Mouse (Mus musculus): ENCODE results near the gene Ubald2. TPM values are rescaled to one million over a fixed set of nuclear protein-coding genes. Genes with fewer than 3 reads are reported as not detected.

Ubald2 gene
- polyA plus RNA-seq, 1 experiment from 2014 or later = 36.3 TPM

DNA sequence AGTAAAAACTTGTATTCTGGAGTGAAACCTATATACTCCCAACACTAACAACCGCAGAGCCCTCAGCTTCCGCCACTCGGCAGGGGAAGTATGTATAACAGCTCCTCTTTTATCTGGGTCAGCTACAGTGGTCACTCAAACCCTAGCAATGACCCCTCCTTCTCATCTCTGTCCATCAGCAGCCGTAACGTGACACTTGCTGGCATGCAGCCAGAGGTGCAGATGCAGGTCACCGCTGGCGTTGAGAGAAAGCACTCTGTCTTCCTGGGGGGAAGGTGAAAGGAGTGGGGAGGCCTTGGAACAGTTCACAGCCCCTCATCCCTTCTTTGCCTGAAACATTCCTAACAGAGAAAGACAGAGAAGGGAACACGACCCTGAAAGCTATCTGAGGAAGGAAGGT lies 45.9 kb downstream of the Ubald2 start:
- ATAC-seq = no peak
- Histone ChIP-seq H3K9me3 (replicated peaks; ENCODE audit: control insufficient read depth, low read length, poor library complexity, severe bottlenecking) (no peaks in the 10 kb centered on the region), H3K4me2 (ENCODE audit: low read length) (no peak overlapping the region), H3K9ac (ENCODE audit: low read depth, low read length) (no peak overlapping the region), H3K27ac (ENCODE audit: low read length) (no peak overlapping the region), H3K4me3 (ENCODE audit: low read depth, low read length) (no peak overlapping the region), H3K4me1 (ENCODE audit: control insufficient read depth, insufficient read depth, low read length) (no peaks in the 10 kb centered on the region), H3K36me3 (ENCODE audit: control insufficient read depth, insufficient read depth, low read length) (peaks cover 31% of the 10 kb centered on the region), H3K27me3 (ENCODE audit: control insufficient read depth, insufficient read depth, low read depth, low read length) (no peaks in the 10 kb centered on the region)
- 57% methylated on average over 8 of the region's 8 CpGs for WGBS

DNA sequence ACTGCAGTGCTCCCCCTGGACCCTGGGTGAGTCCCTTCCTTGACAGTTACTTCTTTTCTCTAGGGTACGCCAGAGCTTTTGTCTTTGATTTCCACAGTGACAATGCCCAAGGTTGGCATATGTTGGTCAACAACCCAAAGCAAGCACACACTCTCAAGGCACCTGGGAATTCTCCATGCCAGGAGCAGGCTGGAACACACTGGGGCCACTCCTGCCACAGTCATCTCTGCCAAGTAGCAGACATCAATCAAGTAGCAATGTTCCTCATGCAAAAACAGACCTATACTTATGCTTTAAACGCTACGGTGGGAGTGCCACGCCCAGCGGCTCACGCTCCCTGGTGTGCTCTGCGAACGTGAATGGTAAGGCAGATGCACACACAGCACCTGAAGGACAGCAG lies 47.1 kb downstream of the Ubald2 start:
- H3K4me3 ChIP-seq (ENCODE audit: low read depth, low read length) = no peak overlapping the region
- WGBS = 96% methylated on average over 8 of the region's 8 CpGs
- H3K9me3 ChIP-seq (replicated peaks; ENCODE audit: control insufficient read depth, low read length, poor library complexity, severe bottlenecking) = no peaks in the 10 kb centered on the region
- ATAC-seq = no peak
- H3K9ac ChIP-seq (ENCODE audit: low read depth, low read length) = no peak overlapping the region
- H3K27me3 ChIP-seq (ENCODE audit: control insufficient read depth, insufficient read depth, low read depth, low read length) = no peaks in the 10 kb centered on the region
- no peak overlapping the region for H3K4me2 ChIP-seq (ENCODE audit: low read length)
- H3K4me1 ChIP-seq (ENCODE audit: control insufficient read depth, insufficient read depth, low read length) = no peaks in the 10 kb centered on the region
- H3K36me3 ChIP-seq (ENCODE audit: control insufficient read depth, insufficient read depth, low read length) = peaks cover 36% of the 10 kb centered on the region
- H3K27ac ChIP-seq (ENCODE audit: low read length) = no peak overlapping the region

DNA sequence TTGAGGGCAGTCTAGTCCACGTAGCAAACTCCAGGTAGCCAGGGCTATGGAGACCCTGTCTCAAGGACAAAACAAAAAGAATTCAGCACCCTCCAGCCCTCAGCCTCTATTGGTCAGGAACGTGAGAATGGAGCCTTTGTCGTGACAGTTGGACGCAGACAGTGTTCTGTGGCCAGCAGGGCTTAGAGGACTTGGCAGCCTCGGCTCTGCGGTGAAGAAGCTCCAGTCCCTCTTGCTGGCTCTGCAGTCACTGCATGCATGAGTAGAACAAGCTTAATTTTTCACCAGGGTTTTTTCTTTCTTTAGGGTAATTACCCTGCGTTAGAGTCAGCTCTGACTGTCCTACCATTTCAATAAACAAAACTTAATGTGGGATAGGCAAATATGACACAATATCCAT lies 47.9 kb downstream of the Ubald2 start:
- peaks cover 35% of the 10 kb centered on the region for H3K36me3 ChIP-seq (ENCODE audit: control insufficient read depth, insufficient read depth, low read length)
- no peaks in the 10 kb centered on the region for H3K4me1 ChIP-seq (ENCODE audit: control insufficient read depth, insufficient read depth, low read length)
- ATAC-seq = no peak
- no peak overlapping the region for H3K4me3 ChIP-seq (ENCODE audit: low read depth, low read length)
- H3K9me3 ChIP-seq (replicated peaks; ENCODE audit: control insufficient read depth, low read length, poor library complexity, severe bottlenecking) = no peaks in the 10 kb centered on the region
- 76% methylated on average over 7 of the region's 7 CpGs for WGBS
- no peak overlapping the region for H3K27ac ChIP-seq (ENCODE audit: low read length)
- no peak overlapping the region for H3K4me2 ChIP-seq (ENCODE audit: low read length)
- H3K9ac ChIP-seq (ENCODE audit: low read depth, low read length) = no peak overlapping the region
- no peaks in the 10 kb centered on the region for H3K27me3 ChIP-seq (ENCODE audit: control insufficient read depth, insufficient read depth, low read depth, low read length)

DNA sequence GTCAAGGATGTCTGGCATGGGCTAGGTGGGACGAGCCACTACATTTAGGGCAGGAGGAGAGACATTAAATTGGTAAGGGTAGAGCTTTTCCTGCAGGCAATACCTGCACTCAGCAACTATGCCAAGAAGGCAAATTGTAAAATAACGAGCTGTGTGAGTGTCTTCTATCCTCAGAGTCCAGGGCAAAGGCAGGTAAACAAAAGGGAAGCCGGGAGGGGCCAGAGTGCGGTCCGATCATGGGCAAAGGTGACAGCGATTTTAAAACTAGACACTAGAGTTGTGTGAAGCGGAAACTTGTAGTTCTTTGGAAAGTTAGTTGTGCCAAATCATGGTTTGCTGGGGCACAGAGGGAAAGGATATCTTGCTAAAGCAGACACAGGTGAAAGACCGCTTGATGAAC lies 50.4 kb downstream of the Ubald2 start:
- H3K4me1 ChIP-seq (ENCODE audit: control insufficient read depth, insufficient read depth, low read length) = peaks cover 6% of the 10 kb centered on the region
- H3K36me3 ChIP-seq (ENCODE audit: control insufficient read depth, insufficient read depth, low read length) = peaks cover 23% of the 10 kb centered on the region
- H3K4me2 ChIP-seq (ENCODE audit: low read length) = no peak overlapping the region
- H3K4me3 ChIP-seq (ENCODE audit: low read depth, low read length) = no peak overlapping the region
- no peaks in the 10 kb centered on the region for H3K27me3 ChIP-seq (ENCODE audit: control insufficient read depth, insufficient read depth, low read depth, low read length)
- no peaks in the 10 kb centered on the region for H3K9me3 ChIP-seq (replicated peaks; ENCODE audit: control insufficient read depth, low read length, poor library complexity, severe bottlenecking)
- no peak overlapping the region for H3K9ac ChIP-seq (ENCODE audit: low read depth, low read length)
- ATAC-seq = no peak
- H3K27ac ChIP-seq (ENCODE audit: low read length) = no peak overlapping the region
- 92% methylated on average over 8 of the region's 8 CpGs for WGBS

DNA sequence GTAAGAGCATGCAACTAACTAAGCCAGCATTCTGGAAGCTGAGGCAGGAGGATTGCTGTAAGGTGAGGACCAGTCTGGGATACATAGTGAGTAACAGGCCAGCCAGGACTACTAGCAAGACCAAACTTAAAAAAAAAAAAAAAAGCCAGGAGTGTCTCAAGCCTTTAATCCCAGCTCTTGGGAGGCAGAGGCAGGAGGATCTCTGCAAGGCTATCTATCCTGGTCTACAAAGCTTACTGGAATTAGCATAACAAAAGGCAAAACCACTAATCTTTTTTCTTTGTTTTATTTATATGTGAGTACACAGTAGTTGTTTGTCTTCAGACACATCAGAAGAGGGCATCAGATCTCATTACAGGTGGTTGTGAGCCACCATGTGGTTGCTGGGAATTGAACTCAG lies 54.3 kb downstream of the Ubald2 start:
- peaks cover 17% of the 10 kb centered on the region for H3K36me3 ChIP-seq (ENCODE audit: control insufficient read depth, insufficient read depth, low read length)
- no peak overlapping the region for H3K4me2 ChIP-seq (ENCODE audit: low read length)
- no peaks in the 10 kb centered on the region for H3K9me3 ChIP-seq (replicated peaks; ENCODE audit: control insufficient read depth, low read length, poor library complexity, severe bottlenecking)
- peaks cover 10% of the 10 kb centered on the region for H3K4me1 ChIP-seq (ENCODE audit: control insufficient read depth, insufficient read depth, low read length)
- H3K4me3 ChIP-seq (ENCODE audit: low read depth, low read length) = no peak overlapping the region
- H3K27ac ChIP-seq (ENCODE audit: low read length) = no peak overlapping the region
- no peaks in the 10 kb centered on the region for H3K27me3 ChIP-seq (ENCODE audit: control insufficient read depth, insufficient read depth, low read depth, low read length)
- ATAC-seq = no peak
- H3K9ac ChIP-seq (ENCODE audit: low read depth, low read length) = no peak overlapping the region

Other genes starting within 250 kb of the Ubald2 start
- 82.0 and 82.5 TPM in 2 replicates for gene Ten1, start 235.2 kb upstream of the Ubald2 start, polyA plus RNA-seq (2015; fragmentation: Nextera tagmentation; extraction: Ambion mirVana)
- 64.0 and 71.5 TPM in 2 replicates for gene Acox1, start 235.0 kb upstream of the Ubald2 start, polyA plus RNA-seq (2015; fragmentation: Nextera tagmentation; extraction: Ambion mirVana)
- gene Evpl, start 196.0 kb upstream of the Ubald2 start, polyA plus RNA-seq (2015; fragmentation: Nextera tagmentation; extraction: Ambion mirVana) = 0.88 and 1.3 TPM in 2 replicates
- gene Srp68, start 159.9 kb upstream of the Ubald2 start, polyA plus RNA-seq (2015; fragmentation: Nextera tagmentation; extraction: Ambion mirVana) = 58.2 and 59.2 TPM in 2 replicates
- 0.46 and 0.62 TPM in 2 replicates for gene Galr2, start 153.2 kb upstream of the Ubald2 start, polyA plus RNA-seq (2015; fragmentation: Nextera tagmentation; extraction: Ambion mirVana)
- gene Exoc7, start 126.9 kb upstream of the Ubald2 start, polyA plus RNA-seq (2015; fragmentation: Nextera tagmentation; extraction: Ambion mirVana) = 122 and 127 TPM in 2 replicates
- 12.1 and 13.6 TPM in 2 replicates for gene Foxj1, start 98.7 kb upstream of the Ubald2 start, polyA plus RNA-seq (2015; fragmentation: Nextera tagmentation; extraction: Ambion mirVana)
- gene Rnf157, start 21.1 kb upstream of the Ubald2 start, polyA plus RNA-seq (2015; fragmentation: Nextera tagmentation; extraction: Ambion mirVana) = 32.3 and 41.8 TPM in 2 replicates
- 0.08 TPM in 1 of 2 replicates, not detected in the other for gene Qrich2, start 32.1 kb downstream of the Ubald2 start, polyA plus RNA-seq (2015; fragmentation: Nextera tagmentation; extraction: Ambion mirVana)
- gene Prpsap1, start 60.1 kb downstream of the Ubald2 start, polyA plus RNA-seq (2015; fragmentation: Nextera tagmentation; extraction: Ambion mirVana) = 177 and 198 TPM in 2 replicates
- 4.4 and 5.5 TPM in 2 replicates for gene Sphk1, start 96.8 kb downstream of the Ubald2 start, polyA plus RNA-seq (2015; fragmentation: Nextera tagmentation; extraction: Ambion mirVana)
- gene Ube2o, start 147.4 kb downstream of the Ubald2 start, polyA plus RNA-seq (2015; fragmentation: Nextera tagmentation; extraction: Ambion mirVana) = 15.5 and 17.0 TPM in 2 replicates
- 0.20 and 0.36 TPM in 2 replicates for gene Aanat, start 152.3 kb downstream of the Ubald2 start, polyA plus RNA-seq (2015; fragmentation: Nextera tagmentation; extraction: Ambion mirVana)
- gene Rhbdf2, start 192.9 kb downstream of the Ubald2 start, polyA plus RNA-seq (2015; fragmentation: Nextera tagmentation; extraction: Ambion mirVana) = 0.93 and 1.2 TPM in 2 replicates
- 3.7 and 4.4 TPM in 2 replicates for gene Prcd, start 219.4 kb downstream of the Ubald2 start, polyA plus RNA-seq (2015; fragmentation: Nextera tagmentation; extraction: Ambion mirVana)
- 26.4 and 29.3 TPM in 2 replicates for gene Cygb, start 220.2 kb downstream of the Ubald2 start, polyA plus RNA-seq (2015; fragmentation: Nextera tagmentation; extraction: Ambion mirVana)